Mouse (Mus musculus): Measurements from ENCODE around the gene Faap20. TPM values are rescaled to one million over a fixed set of nuclear protein-coding genes. Genes with fewer than 3 reads are reported as not detected.

Faap20 gene
- polyA plus RNA-seq, 1 experiment from 2014 or later, result 43.5 TPM

DNA sequence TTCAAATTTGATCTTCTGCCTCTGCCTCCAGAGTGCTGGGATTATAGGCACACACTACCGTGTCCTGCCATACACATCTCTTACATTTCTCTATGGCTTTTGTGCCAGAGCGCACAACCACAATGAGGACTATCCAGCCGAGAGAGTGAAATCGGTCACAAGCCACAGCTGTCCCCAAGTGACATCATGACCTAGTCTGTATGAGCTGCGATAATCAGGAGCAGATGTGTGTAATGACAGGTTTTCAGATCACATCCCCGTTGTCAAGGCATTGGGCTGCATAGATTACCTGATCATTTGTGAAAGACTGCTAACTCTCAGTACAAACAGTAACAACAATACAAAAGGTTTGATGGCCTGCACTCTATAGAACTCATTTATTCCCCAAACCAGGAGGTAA is 28.4 kb downstream of the Faap20 start:
- TF ChIP-seq CTCF (IDR thresholded peaks at IDR 0.05; ENCODE audit: low read depth) (no peak), EP300 (optimal IDR thresholded peaks at IDR 0.05) (no peak)
- no peak overlapping the region for H3K4me3 ChIP-seq (ENCODE audit: low read depth, low read length)
- H3K4me2 ChIP-seq (replicated peaks; ENCODE audit: low read depth), result no peak overlapping the region
- DNase-seq (ENCODE audit: low spot score), result no peak
- peaks cover 5% of the 10 kb centered on the region; the same call in 1 of the 2 replicates for H3K4me1 ChIP-seq (replicated peaks; ENCODE audit: control insufficient read depth, insufficient read depth)
- no peaks in the 10 kb centered on the region for H3K9me3 ChIP-seq (ENCODE audit: control insufficient read depth, low read length)
- no peak overlapping the region for H3K9ac ChIP-seq (ENCODE audit: low read length)
- WGBS, result 84% methylated on average over 6 of the region's 6 CpGs
- ATAC-seq (ENCODE audit: low FRiP score, low TSS enrichment), result no peak
- H3K27me3 ChIP-seq (ENCODE audit: control insufficient read depth, insufficient read depth, low read length), result no peaks in the 10 kb centered on the region
- no peaks in the 10 kb centered on the region for H3K36me3 ChIP-seq (ENCODE audit: control insufficient read depth, insufficient read depth, low read length)
- H3K27ac ChIP-seq (replicated peaks), result no peak overlapping the region

DNA sequence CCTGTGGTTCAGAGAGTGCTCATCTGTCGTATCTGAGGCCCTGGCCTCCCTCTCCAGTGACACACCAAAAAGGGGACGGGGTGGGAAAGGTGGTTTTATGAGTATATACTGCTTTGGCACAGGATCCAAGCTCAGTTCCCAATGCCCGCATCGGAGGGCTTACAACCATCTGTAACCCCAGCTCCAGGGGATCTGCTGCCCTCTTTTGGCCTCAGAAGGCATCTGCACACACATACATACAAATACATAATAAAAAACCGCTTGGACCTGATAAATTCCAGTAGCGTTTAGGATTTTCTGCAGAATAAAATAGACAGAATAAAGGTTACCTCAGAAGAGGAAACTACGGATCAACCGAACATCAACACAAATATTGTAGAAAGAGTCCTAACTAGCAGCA is 29.5 kb downstream of the Faap20 start:
- H3K4me3 ChIP-seq (ENCODE audit: low read depth, low read length), result no peak overlapping the region
- DNase-seq (ENCODE audit: low spot score), result no peak
- peaks cover 5% of the 10 kb centered on the region; the same call in 1 of the 2 replicates for H3K4me1 ChIP-seq (replicated peaks; ENCODE audit: control insufficient read depth, insufficient read depth)
- 81% methylated on average over 8 of the region's 8 CpGs for WGBS
- no peak overlapping the region for H3K27ac ChIP-seq (replicated peaks)
- H3K9me3 ChIP-seq (ENCODE audit: control insufficient read depth, low read length), result no peaks in the 10 kb centered on the region
- TF ChIP-seq CTCF (IDR thresholded peaks at IDR 0.05; ENCODE audit: low read depth) (peak; percentile 56), EP300 (optimal IDR thresholded peaks at IDR 0.05) (no peak)
- no peak for ATAC-seq (ENCODE audit: low FRiP score, low TSS enrichment)
- no peak overlapping the region for H3K4me2 ChIP-seq (replicated peaks; ENCODE audit: low read depth)
- no peak overlapping the region for H3K9ac ChIP-seq (ENCODE audit: low read length)
- H3K27me3 ChIP-seq (ENCODE audit: control insufficient read depth, insufficient read depth, low read length), result no peaks in the 10 kb centered on the region
- H3K36me3 ChIP-seq (ENCODE audit: control insufficient read depth, insufficient read depth, low read length), result no peaks in the 10 kb centered on the region

- Histone ChIP-seq H3K9me3 (ENCODE audit: control insufficient read depth, low read length) (no peaks in the 10 kb centered on the region), H3K4me1 (replicated peaks; ENCODE audit: control insufficient read depth, insufficient read depth) (peaks cover 5% of the 10 kb centered on the region; the same call in 1 of the 2 replicates), H3K36me3 (ENCODE audit: control insufficient read depth, insufficient read depth, low read length) (no peaks in the 10 kb centered on the region), H3K9ac (ENCODE audit: low read length) (no peak overlapping the region), H3K27me3 (ENCODE audit: control insufficient read depth, insufficient read depth, low read length) (no peaks in the 10 kb centered on the region), H3K4me2 (replicated peaks; ENCODE audit: low read depth) (no peak overlapping the region), H3K4me3 (ENCODE audit: low read depth, low read length) (no peak overlapping the region), H3K27ac (replicated peaks) (no peak overlapping the region)
- TF ChIP-seq CTCF (IDR thresholded peaks at IDR 0.05; ENCODE audit: low read depth) (no peak), EP300 (optimal IDR thresholded peaks at IDR 0.05) (no peak)
- 46% methylated on average over 16 of the region's 16 CpGs for WGBS
- ATAC-seq (ENCODE audit: low FRiP score, low TSS enrichment), result 0 out of 2 replicates have a peak, but pooled peaks have one; percentile 36
- no peak for DNase-seq (ENCODE audit: low spot score)
These were observed 30.5 kb downstream of the Faap20 start for GRCm38 (mm10) chr4:155279926-155280767.

GRCm38 (mm10) chr4:155280768-155281121 is 31.1 kb downstream of the Faap20 start:
- Histone ChIP-seq H3K9ac (ENCODE audit: low read length) (no peak overlapping the region), H3K27ac (replicated peaks) (no peak overlapping the region), H3K9me3 (ENCODE audit: control insufficient read depth, low read length) (no peaks in the 10 kb centered on the region), H3K4me1 (replicated peaks; ENCODE audit: control insufficient read depth, insufficient read depth) (peaks cover 5% of the 10 kb centered on the region; the same call in 1 of the 2 replicates), H3K27me3 (ENCODE audit: control insufficient read depth, insufficient read depth, low read length) (no peaks in the 10 kb centered on the region), H3K4me2 (replicated peaks; ENCODE audit: low read depth) (no peak overlapping the region), H3K36me3 (ENCODE audit: control insufficient read depth, insufficient read depth, low read length) (no peaks in the 10 kb centered on the region), H3K4me3 (ENCODE audit: low read depth, low read length) (no peak overlapping the region)
- DNase-seq (ENCODE audit: low spot score) (no peak), ATAC-seq (ENCODE audit: low FRiP score, low TSS enrichment) (no peak)
- WGBS, result 55% methylated on average over 1 of the region's 1 CpGs
- TF ChIP-seq CTCF (IDR thresholded peaks at IDR 0.05; ENCODE audit: low read depth) (no peak), EP300 (optimal IDR thresholded peaks at IDR 0.05) (no peak)

DNA sequence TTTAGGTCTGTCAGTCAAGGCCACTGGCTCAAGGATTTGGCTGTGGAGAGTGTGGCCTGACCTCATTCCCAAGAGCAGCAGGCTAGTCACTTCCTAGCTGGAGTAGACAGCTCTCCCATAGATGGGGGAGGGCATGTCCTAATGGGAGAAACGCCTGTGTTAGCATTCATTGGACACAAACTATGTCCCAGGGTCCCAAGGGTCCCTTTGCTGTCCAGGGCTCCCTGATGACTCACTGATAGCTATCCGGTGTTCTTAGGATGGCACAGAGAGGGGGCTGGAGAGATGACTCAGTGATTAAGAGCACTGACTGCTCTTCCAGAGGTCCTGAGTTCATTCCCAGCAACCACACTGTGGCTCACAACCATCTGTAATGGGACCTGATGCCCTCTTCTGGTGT is 31.6 kb downstream of the Faap20 start:
- no peak overlapping the region for H3K27ac ChIP-seq (replicated peaks)
- no peak overlapping the region for H3K4me3 ChIP-seq (ENCODE audit: low read depth, low read length)
- no peak overlapping the region for H3K4me2 ChIP-seq (replicated peaks; ENCODE audit: low read depth)
- TF ChIP-seq EP300 (optimal IDR thresholded peaks at IDR 0.05) (no peak), CTCF (IDR thresholded peaks at IDR 0.05; ENCODE audit: low read depth) (no peak)
- DNase-seq (ENCODE audit: low spot score) (no peak), ATAC-seq (ENCODE audit: low FRiP score, low TSS enrichment) (no peak)
- H3K9me3 ChIP-seq (ENCODE audit: control insufficient read depth, low read length), result no peaks in the 10 kb centered on the region
- H3K4me1 ChIP-seq (replicated peaks; ENCODE audit: control insufficient read depth, insufficient read depth), result peaks cover 5% of the 10 kb centered on the region; the same call in 1 of the 2 replicates
- H3K36me3 ChIP-seq (ENCODE audit: control insufficient read depth, insufficient read depth, low read length), result no peaks in the 10 kb centered on the region
- H3K27me3 ChIP-seq (ENCODE audit: control insufficient read depth, insufficient read depth, low read length), result no peaks in the 10 kb centered on the region
- H3K9ac ChIP-seq (ENCODE audit: low read length), result no peak overlapping the region
- WGBS, result 72% methylated on average over 2 of the region's 2 CpGs

- Histone ChIP-seq H3K36me3 (ENCODE audit: control insufficient read depth, insufficient read depth, low read length) (no peaks in the 10 kb centered on the region), H3K9ac (ENCODE audit: low read length) (no peak overlapping the region), H3K4me1 (replicated peaks; ENCODE audit: control insufficient read depth, insufficient read depth) (peaks cover 5% of the 10 kb centered on the region; the same call in 1 of the 2 replicates), H3K9me3 (ENCODE audit: control insufficient read depth, low read length) (no peaks in the 10 kb centered on the region), H3K4me3 (ENCODE audit: low read depth, low read length) (no peak overlapping the region), H3K27ac (replicated peaks) (no peak overlapping the region), H3K27me3 (ENCODE audit: control insufficient read depth, insufficient read depth, low read length) (no peaks in the 10 kb centered on the region), H3K4me2 (replicated peaks; ENCODE audit: low read depth) (no peak overlapping the region)
- ATAC-seq (ENCODE audit: low FRiP score, low TSS enrichment), result no peak
- no peak for DNase-seq (ENCODE audit: low spot score)
- TF ChIP-seq CTCF (IDR thresholded peaks at IDR 0.05; ENCODE audit: low read depth) (no peak), EP300 (optimal IDR thresholded peaks at IDR 0.05) (no peak)
- WGBS, result 84% methylated on average over 8 of the region's 8 CpGs
These were observed 32.0 kb downstream of the Faap20 start for GRCm38 (mm10) chr4:155281652-155282051.

All from stomach, postnatal 0 days (tissue).